Mouse (Mus musculus): ENCODE data around the gene AI464131.
"Not testable (repeated sequence)": the region's sequence is repeated elsewhere in the genome, so short reads cannot be mapped to it uniquely, and the experiment has no call there.

AI464131 gene

DNA sequence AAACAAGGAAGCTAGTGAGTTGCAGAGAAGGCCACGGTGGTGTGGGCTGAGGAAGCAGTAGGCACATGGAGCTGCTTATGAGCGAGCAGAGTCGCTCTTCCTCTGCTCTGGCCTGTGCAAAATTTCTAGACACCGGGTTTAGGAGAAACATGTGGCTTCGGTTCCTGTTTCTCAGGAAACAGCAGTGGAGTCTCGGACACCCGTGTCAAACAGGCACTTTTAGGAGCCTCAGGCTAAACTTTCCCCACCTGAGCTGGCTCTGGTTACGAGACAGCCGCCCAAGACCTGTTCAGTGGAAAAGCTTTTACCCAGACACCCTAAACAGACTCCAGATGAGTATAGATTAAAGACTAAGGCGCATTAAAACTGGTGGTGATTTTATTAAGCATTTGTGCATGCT, 33.7 kb downstream of the AI464131 start:
- DNase-seq (ENCODE audit: low spot score): no peak

GRCm38 (mm10) chr4:41468396-41469080, 34.3 kb downstream of the AI464131 start:
- no peak for DNase-seq (ENCODE audit: low spot score)

- DNase-seq (ENCODE audit: low spot score): no peak
These were observed 37.6 kb downstream of the AI464131 start for GRCm38 (mm10) chr4:41465287-41465665.

DNA sequence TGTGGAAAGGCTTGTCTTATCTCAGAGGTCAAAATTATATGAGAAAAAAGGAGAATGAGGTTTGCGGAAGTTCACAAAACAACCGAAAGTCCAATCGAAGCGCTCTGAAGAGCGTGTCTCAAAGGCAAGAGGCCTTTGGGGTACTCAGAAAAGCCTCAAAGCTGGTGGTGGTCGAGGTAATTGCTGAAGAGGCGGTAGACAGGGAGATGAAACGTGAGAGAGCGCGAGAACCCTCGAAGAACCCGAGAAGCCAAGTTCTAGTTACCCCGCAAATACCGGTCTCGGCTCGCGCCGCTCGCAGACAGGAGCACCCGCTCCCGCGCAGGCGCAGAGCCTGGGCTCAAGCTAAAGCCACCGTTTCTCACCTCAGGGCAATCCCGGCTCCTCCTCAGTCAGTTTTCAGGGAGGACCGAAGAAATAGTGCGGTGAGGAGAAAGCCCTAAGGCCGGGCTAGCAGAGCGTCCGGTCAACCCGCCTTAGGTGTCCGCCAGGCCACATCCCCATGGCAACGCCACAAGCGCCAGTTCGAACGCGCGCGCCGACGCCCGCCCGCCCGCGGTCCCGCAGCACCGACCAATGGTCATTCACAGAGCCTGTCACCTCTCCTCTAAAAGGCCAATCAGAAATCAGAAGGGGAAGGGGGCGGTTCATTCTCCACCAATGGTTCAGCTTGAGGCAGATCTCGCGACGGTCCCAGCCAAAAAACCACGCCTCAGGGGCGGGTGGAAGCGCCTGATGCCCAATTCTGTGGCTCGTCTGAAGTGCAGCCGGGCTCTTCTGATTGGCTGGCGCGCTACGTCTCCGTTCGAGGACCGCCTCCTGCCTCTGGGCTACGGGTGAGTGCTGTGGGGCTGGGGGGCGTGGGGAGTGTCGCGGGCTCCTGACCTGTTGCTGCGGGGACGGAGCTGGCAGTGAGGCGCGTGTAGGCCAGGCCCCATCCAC, 38.3 kb downstream of the AI464131 start, which contains the start of the genes Kif24 and Nudt2:
Kif24 (minus strand) TSS at position 543 of the 942 bp plus-strand sequence.
Nudt2 (plus strand) TSS at position 807 of the 942 bp plus-strand sequence.
- peak; percentile 98 for DNase-seq (ENCODE audit: low spot score)

- not testable (repeated sequence) for DNase-seq (ENCODE audit: low spot score)
These were observed 39.7 kb downstream of the AI464131 start for GRCm38 (mm10) chr4:41463051-41463738.

DNA sequence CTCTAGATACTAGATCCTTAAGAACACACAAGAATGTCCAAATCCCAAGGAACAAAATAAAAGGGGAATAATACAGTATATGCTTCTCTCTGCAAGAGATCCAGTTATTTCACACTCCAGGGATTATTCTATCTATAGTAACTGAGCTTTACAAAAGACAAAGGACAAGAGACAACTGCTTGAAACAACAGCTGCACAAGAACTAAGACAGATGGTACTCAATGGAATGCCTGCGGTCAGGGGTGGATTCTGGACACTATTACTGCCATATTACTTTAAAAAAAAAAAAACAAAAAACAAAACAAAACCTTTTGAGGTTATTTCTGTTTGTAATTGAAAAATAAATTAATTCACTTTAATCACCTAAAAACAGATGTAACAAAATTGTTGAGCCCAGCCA, 42.2 kb downstream of the AI464131 start:
- DNase-seq (ENCODE audit: low spot score): no peak

GRCm38 (mm10) chr4:41447595-41447994, 55.3 kb downstream of the AI464131 start:
- DNase-seq (ENCODE audit: low spot score): no peak

All from ovary, adult 18-20 months (tissue).